Mouse (Mus musculus) olfactory bulb, adult 2 months (tissue): Measurements from ENCODE around the gene Ppp1r3e.

Experiments used
- CTCF ChIP-seq: fragments of 200-500 bp; IDR thresholded peaks from 2 replicates; pipeline ENCODE4 v1.5.1; 2012; ENCODE audit warnings: low read depth, mild to moderate bottlenecking, low read length, moderate library complexity; ENCODE audit not compliant: insufficient read depth
- POLR2A ChIP-seq: fragments of 200-500 bp; IDR thresholded peaks from 2 replicates; pipeline ENCODE4 v1.6.1; 2012; ENCODE audit warnings: mild to moderate bottlenecking, low read depth, low read length, moderate library complexity; ENCODE audit not compliant: insufficient read depth

DNA sequence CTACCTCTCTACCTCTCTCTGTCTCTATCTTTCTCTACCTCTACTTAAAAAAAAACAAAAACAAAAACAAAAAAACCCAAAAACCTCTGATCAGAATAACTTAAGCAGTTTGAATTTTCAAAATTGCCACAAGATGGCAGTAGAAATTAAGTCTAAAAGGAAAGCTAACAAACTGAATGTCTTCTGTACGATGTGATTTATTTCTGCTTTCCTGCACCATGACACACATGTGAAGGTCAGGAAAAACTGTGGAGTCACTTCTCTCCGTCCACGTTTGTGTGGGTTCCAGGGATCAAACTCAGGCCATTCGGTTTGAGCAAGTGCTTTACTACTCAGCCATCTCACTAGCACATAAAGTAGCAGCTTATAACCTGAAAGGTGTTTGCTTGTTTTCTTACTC is 33.9 kb downstream of the Ppp1r3e start:
- TF ChIP-seq CTCF (no peak), POLR2A (no peak)
